Mouse (Mus musculus) embryonic fibroblast, embryonic 13.5 days (primary cell): Measurements from ENCODE around the gene Lmo7.

Experiments
- CTCF ChIP-seq: IDR thresholded peaks from 2 replicates; pipeline ENCODE4 v1.5.1; 2011; ENCODE audit warnings: mild to moderate bottlenecking, control low read depth, low read length, moderate library complexity, borderline replicate concordance; ENCODE audit not compliant: insufficient read depth
- POLR2A ChIP-seq: IDR thresholded peaks from 2 replicates; pipeline ENCODE4 v1.6.1; 2011; ENCODE audit warnings: low read depth, mild to moderate bottlenecking, control low read depth, low read length, moderate library complexity

DNA sequence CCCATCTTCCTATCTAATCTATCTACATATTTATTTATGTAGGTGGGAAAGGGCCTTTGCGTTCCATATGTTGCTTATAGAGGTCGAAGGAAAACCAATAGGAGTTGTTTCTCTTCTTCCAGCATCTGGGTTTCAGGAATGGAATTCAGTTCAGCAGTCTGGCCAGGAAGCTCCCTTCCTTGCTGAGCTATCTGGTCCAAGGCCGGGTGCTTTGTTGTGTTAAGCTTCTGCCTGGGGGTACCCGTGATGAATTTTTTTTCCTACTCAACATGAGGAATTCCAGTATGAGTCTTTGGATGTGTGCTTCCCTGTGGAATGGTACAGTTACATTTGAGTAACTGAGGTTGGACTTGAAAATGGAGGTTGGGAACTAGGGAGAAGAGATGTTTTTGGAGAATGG, 139.9 kb downstream of the Lmo7 start:
- TF ChIP-seq CTCF: no peak
- TF ChIP-seq POLR2A: no peak
